Mouse (Mus musculus): ENCODE measurements at regions not wholly inside any gene's neighbourhood (a gene's known extent, or its start where the extent isn't known, plus 50 kb on each side); places are given as distances from the start of the nearest gene placed in this dataset.

DNA sequence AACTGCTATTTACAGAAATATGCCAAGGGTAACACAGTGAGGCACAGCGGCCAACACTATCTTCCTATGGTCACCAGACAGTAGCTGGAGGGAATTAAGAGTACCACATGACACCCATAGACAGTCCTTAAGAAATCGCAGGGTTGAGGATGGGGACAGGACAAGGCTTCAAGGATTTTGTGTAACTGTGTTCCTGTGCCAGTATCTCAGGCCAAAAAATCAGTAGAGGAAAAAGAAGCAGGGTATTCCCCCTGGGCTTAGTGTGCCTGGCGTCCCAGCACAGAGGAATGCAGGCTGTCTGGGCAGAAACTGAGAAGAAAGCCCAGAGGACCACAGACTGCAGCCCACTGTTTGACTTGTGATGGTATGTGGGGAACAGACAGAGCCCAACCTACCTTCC lies 147.3 kb downstream of the Ptger3 start:
- no peak for DNase-seq
- intact Hi-C loops (cut with DNase I): no loop called here

GRCm38 (mm10) chr3:157710790-157711381 lies 144.2 kb downstream of the Ptger3 start:
- no peak for DNase-seq
- intact Hi-C loops (cut with DNase I): no loop called here

DNA sequence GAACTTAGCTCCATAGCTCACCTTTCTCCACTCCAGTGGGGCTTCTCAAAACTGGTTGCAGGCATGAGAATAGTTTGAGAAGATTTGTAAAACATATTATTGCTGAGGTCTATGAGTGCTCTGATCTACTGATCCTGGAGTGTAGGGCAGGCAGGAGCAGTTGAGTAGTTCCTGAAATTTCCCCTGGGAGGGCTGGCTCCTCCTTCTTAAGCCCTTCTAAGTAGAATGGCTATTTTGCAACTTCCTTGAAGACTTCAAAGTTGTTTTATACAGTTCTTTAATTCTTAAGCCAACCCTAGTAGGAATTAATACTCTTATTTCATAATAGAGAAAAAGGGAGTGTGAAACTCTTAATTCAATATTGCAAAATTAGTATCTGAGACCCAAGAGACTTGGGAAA lies 133.3 kb downstream of the Ptger3 start:
- no peak for DNase-seq
- intact Hi-C loops (cut with DNase I): no loop called here

DNA sequence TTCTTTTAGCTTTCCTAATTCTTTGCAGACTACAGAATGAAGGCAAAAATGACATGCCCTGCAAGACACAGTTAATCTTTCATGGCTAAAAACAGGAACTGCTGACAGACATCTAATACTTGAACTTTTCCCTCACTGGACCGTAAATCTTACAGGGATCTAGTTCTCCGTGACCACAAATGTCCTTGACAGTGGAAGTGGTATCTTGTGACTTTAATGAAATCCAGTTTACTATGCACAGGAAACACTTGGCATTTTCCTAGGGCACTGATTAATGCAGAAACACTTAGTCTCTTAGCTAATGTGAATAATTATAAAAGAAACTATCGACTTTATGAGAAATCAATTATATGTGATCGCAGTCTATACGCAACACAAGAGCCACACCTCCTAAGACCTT lies 131.8 kb downstream of the Ptger3 start:
- intact Hi-C loops (cut with DNase I): no loop called here
- DNase-seq: no peak

DNA sequence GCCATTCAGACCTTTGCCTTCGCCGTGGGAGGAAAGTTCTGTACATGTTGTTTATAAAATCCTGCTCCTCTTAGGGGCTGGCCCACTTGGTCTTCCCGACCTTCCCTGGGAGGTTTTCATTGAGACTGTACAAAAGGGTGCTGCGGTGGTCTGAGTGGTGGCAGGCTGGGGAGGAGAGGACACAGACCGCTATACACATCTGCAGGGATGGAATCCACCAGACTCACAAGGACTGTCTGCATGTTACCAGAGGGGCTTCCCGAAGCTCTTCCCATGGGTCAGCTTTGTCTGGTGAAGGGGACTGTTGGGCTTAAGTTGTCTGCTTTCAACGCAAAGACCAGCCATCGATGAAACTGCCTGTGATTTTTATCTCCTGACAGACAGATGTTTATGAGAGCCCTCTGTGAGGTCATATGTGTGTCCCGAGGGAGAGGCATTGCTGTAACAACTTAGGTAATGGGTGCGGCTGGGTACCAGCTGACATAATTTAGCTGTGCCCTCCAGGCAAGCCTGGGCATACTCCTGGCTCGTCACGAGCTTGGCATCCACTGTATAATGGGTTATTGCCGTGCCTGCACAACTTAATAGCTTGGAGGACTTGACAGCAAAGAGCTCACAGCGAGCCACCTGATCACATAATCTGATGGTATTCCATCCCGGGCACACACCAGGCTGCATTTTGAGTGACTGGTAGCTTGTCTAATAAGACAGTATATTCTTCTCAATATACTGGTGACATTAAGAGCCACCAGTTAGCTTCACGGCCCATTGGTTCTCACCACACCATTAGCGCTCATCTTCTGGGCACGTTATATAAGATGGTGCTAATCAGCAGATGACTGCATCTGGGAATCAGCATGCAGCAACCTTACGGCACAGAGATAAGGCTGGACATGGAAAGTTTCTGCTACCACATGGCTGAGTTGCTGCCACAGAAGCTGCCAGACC lies 128.7 kb downstream of the Ptger3 start:
- no peak for DNase-seq
- intact Hi-C loops (cut with DNase I): no loop called here
